Mouse (Mus musculus): Measurements from ENCODE around the gene Gm10722. TPM values are rescaled to one million over a fixed set of nuclear protein-coding genes. Genes with fewer than 3 reads are reported as not detected.
"Not testable (repeated sequence)": the region's sequence is repeated elsewhere in the genome, so short reads cannot be mapped to it uniquely, and the experiment has no call there.

Gene Gm10722
- polyA plus RNA-seq, 1 experiment from 2014 or later, result not detected

DNA sequence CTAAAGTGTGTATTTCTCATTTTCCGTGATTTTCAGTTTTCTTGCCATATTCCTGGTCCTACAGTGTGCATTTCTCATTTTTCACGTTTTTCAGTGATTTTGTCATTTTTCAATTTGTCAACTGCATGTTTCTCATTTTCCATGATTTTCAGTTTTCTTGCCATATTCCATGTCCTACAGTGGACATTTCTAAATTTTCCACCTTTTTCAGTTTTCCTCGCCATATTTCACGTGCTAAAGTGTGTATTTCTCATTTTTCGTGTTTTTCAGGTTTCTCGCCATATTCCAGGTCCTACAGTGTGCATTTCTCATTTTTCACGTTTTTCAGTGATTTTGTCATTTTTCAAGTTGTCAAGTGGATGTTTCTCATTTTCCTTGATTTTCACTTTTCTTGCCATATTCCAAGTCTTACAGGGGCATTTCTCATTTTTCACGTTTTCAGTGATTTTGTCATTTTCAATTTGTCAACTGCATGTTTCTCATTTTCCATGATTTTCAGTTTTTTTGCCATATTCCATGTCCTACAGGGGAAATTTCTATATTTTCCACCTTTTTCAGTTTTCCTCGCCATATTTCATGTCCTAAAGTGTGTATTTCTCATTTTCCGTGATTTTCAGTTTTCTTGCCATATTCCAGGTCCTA, 30.1 kb downstream of the Gm10722 start:
- not testable (repeated sequence) for H3K9ac ChIP-seq (ENCODE audit: low read length); H3K36me3 ChIP-seq (ENCODE audit: control insufficient read depth, insufficient read depth, low read length); H3K27me3 ChIP-seq (ENCODE audit: control insufficient read depth, insufficient read depth, low read length); H3K27ac ChIP-seq (ENCODE audit: low read depth, low read length); H3K4me3 ChIP-seq (ENCODE audit: low read depth, low read length); H3K4me2 ChIP-seq (ENCODE audit: low read depth, low read length, severe bottlenecking); H3K9me3 ChIP-seq (ENCODE audit: control insufficient read depth, low read length); H3K4me1 ChIP-seq (replicated peaks; ENCODE audit: control insufficient read depth, insufficient read depth, low read length)
- ATAC-seq (replicated peaks; ENCODE audit: low FRiP score) (0 out of 2 replicates have a peak, but pooled peaks have one; percentile 47), DNase-seq (ENCODE audit: low spot score) (peak; percentile 77)
- WGBS, result 65% methylated on average over 2 of the region's 10 CpGs

DNA sequence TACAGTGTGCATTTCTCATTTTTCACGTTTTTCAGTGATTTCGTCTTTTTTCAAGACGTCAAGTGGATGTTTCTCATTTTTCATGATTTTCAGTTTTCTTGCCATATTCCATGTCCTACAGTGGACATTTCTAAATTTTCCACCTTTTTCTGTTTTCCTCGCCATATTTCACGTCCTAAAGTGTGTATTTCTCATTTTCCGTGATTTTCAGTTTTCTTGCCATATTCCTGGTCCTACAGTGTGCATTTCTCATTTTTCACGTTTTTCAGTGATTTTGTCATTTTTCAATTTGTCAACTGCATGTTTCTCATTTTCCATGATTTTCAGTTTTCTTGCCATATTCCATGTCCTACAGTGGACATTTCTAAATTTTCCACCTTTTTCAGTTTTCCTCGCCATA, 33.6 kb downstream of the Gm10722 start, which contains the start of gene Gm17535:
TSS of gene Gm17535 (plus strand) at position 301 of the 400 bp plus-strand sequence.
- H3K27ac ChIP-seq (ENCODE audit: low read depth, low read length); H3K27me3 ChIP-seq (ENCODE audit: control insufficient read depth, insufficient read depth, low read length); H3K4me2 ChIP-seq (ENCODE audit: low read depth, low read length, severe bottlenecking); H3K36me3 ChIP-seq (ENCODE audit: control insufficient read depth, insufficient read depth, low read length); ATAC-seq (replicated peaks; ENCODE audit: low FRiP score); DNase-seq (ENCODE audit: low spot score); H3K9ac ChIP-seq (ENCODE audit: low read length); H3K9me3 ChIP-seq (ENCODE audit: control insufficient read depth, low read length); H3K4me3 ChIP-seq (ENCODE audit: low read depth, low read length); H3K4me1 ChIP-seq (replicated peaks; ENCODE audit: control insufficient read depth, insufficient read depth, low read length): not testable (repeated sequence)
- no CpG with 5 or more reads among the region's 8 CpGs for WGBS

DNA sequence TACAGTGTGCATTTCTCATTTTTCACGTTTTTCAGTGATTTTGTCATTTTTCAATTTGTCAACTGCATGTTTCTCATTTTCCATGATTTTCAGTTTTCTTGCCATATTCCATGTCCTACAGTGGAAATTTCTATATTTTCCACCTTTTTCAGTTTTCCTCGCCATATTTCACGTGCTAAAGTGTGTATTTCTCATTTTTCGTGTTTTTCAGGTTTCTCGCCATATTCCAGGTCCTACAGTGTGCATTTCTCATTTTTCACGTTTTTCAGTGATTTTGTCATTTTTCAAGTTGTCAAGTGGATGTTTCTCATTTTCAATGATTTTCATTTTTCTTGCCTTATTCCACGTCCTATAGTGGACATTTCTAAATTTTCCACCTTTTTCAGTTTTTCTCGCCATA, 35.9 kb downstream of the Gm10722 start, which contains the start of gene Gm10715:
TSS of gene Gm10715 (plus strand) at position 301 of the 400 bp plus-strand sequence.
- not testable (repeated sequence) for H3K9ac ChIP-seq (ENCODE audit: low read length); H3K27me3 ChIP-seq (ENCODE audit: control insufficient read depth, insufficient read depth, low read length); H3K4me2 ChIP-seq (ENCODE audit: low read depth, low read length, severe bottlenecking); DNase-seq (ENCODE audit: low spot score); H3K27ac ChIP-seq (ENCODE audit: low read depth, low read length); ATAC-seq (replicated peaks; ENCODE audit: low FRiP score); H3K4me1 ChIP-seq (replicated peaks; ENCODE audit: control insufficient read depth, insufficient read depth, low read length); H3K4me3 ChIP-seq (ENCODE audit: low read depth, low read length); H3K9me3 ChIP-seq (ENCODE audit: control insufficient read depth, low read length); H3K36me3 ChIP-seq (ENCODE audit: control insufficient read depth, insufficient read depth, low read length)
- 69% methylated on average over 6 of the region's 8 CpGs for WGBS

DNA sequence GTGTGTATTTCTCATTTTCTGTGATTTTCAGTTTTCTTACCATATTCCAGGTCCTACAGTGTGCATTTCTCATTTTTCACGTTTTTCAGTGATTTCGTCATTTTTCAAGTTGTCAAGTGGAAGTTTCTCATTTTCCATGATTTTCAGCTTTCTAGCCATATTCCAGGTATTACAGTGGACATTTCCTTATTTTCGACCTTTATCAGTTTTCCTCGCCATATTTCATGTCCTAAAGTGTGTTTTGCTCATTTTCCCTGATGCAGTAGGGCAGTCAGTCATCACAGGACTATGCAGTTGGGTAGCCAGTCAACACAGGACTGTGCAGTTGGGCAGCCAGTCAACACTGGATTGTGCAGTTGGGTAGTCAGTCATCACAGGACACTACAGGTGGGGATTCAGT, 37.4 kb downstream of the Gm10722 start:
- not testable (repeated sequence) for H3K9ac ChIP-seq (ENCODE audit: low read length); ATAC-seq (replicated peaks; ENCODE audit: low FRiP score); H3K4me1 ChIP-seq (replicated peaks; ENCODE audit: control insufficient read depth, insufficient read depth, low read length); H3K4me3 ChIP-seq (ENCODE audit: low read depth, low read length); H3K9me3 ChIP-seq (ENCODE audit: control insufficient read depth, low read length); H3K27ac ChIP-seq (ENCODE audit: low read depth, low read length); H3K36me3 ChIP-seq (ENCODE audit: control insufficient read depth, insufficient read depth, low read length); DNase-seq (ENCODE audit: low spot score); H3K27me3 ChIP-seq (ENCODE audit: control insufficient read depth, insufficient read depth, low read length); H3K4me2 ChIP-seq (ENCODE audit: low read depth, low read length, severe bottlenecking)
- 59% methylated on average over 4 of the region's 4 CpGs for WGBS

Small RNA genes lying within 50 kb of the gene (microRNA-seq; reads per million reads assigned to microRNA genes)
- not detected for gene Mir101c (ENCODE audit: insufficient number of aligned reads)

Other genes with a start within 250 kb of the Gm10722 start
- gene Gm11168, start 2.4 kb downstream of the Gm10722 start, polyA plus RNA-seq (2014; fragmentation: Nextera tagmentation; extraction: Ambion mirVana), result not detected in 2 replicates
- gene Gm10721, start 12.2 kb downstream of the Gm10722 start, polyA plus RNA-seq (2014; fragmentation: Nextera tagmentation; extraction: Ambion mirVana), result not detected in 2 replicates
- gene Gm10720, start 14.7 kb downstream of the Gm10722 start, polyA plus RNA-seq (2014; fragmentation: Nextera tagmentation; extraction: Ambion mirVana), result not detected in 2 replicates
- not detected in 2 replicates for gene Gm10719, start 16.5 kb downstream of the Gm10722 start, polyA plus RNA-seq (2014; fragmentation: Nextera tagmentation; extraction: Ambion mirVana)
- gene Gm10718, start 22.6 kb downstream of the Gm10722 start, polyA plus RNA-seq (2014; fragmentation: Nextera tagmentation; extraction: Ambion mirVana), result 0.71 and 0.77 TPM in 2 replicates
- not detected in 2 replicates for gene Gm10717, start 24.5 kb downstream of the Gm10722 start, polyA plus RNA-seq (2014; fragmentation: Nextera tagmentation; extraction: Ambion mirVana)
- not detected in 2 replicates for gene Gm17535, start 33.7 kb downstream of the Gm10722 start, polyA plus RNA-seq (2014; fragmentation: Nextera tagmentation; extraction: Ambion mirVana)
- not detected in 2 replicates for gene Gm10715, start 36.0 kb downstream of the Gm10722 start, polyA plus RNA-seq (2014; fragmentation: Nextera tagmentation; extraction: Ambion mirVana)